Mouse (Mus musculus) heart, adult 9 months (tissue): ENCODE results near the gene Agr2.

Experiments used
- DNase-seq, 2 experiments: peaks; one replicate each; pipeline ENCODE4 v3.0.0; 2022; ENCODE audit warnings: low spot score in 2 of 2

The Agr2 gene

DNA sequence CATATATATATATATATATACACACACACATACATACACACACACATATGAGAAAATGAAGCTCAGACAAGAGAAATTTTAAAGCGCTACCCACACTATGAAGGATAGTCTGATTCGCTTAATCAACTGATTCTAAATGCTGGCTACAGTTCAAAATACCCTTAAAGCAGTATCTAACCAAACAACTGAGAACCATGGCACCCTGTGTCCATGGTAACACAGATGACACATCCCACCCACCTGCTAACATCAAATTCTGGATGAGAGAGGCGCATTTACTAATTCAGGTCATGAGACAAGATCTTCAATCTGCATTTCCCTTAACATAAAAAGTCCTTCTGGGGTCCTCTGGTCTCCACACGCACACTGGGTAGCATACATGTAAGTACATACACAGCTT lies 33.4 kb downstream of the Agr2 start:
- DNase-seq: no peak

DNA sequence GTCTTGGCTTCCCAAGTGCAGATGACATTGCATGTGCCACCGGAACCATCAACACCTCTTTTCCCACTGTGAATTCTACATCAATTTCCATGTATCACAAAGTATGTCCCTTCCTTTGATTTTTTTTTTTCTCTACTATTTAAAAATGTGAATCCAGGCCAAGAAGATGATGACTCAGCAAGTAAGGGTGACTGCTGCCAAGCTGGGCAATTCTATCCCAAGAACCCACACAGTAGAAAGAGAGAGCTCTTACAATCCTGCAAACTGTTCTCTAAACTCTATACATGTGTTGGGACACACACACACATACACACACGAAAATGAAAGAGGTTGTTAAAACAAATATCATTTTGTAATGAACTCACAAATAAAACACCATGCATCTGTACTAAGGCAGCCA lies 34.5 kb downstream of the Agr2 start:
- DNase-seq: no peak

DNA sequence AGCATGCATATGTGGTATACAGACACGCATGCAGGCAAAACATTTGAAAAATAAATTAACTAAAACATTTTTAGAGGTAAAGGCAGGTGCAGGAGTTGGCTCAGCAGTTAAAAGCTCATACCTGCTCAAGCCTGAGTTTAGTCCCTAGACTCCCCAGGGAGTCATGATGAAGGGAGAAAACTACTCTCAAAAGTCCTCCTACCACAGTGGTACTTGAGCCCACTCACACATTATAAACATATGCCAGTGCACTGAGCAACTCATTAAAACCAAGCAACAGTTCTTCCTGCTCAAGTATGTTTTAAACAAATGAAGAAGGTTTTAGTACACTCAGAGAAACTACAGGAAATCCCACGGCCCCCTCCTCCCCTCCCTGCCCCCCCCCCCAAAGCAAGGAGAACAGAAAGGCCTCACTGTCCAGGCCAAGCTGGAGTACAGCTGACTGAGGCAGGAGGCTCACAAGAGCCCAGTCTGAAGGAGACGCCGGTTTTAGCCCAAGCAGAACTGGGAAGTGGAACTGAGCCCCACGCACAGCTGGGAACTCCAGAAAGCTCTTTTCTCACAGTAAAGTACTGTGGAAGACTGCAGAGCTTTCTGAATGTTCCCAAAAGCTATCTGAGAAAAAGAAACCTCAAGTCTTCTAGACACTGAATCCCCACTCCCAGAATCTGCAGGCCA lies 36.4 kb downstream of the Agr2 start:
- DNase-seq: no peak

DNA sequence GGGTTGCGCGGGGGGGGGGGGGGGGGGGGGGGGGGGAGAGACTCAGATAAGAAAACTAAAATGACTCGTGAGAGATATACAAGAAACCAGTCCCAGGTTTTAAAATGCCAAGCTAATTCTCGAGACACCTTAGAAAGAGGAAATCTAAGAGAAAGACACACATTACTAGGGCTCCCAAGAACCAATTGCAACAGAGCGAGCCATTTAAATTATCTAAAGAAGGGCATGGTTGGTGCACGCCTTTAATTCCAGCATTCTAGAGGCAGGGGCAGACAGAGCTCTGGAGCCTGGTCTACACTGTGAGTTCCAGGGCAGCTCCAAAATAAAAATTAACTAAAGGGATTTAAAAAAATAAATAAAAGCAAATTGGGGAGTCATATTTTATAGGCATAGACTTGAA lies 37.0 kb downstream of the Agr2 start:
- DNase-seq: no peak

DNA sequence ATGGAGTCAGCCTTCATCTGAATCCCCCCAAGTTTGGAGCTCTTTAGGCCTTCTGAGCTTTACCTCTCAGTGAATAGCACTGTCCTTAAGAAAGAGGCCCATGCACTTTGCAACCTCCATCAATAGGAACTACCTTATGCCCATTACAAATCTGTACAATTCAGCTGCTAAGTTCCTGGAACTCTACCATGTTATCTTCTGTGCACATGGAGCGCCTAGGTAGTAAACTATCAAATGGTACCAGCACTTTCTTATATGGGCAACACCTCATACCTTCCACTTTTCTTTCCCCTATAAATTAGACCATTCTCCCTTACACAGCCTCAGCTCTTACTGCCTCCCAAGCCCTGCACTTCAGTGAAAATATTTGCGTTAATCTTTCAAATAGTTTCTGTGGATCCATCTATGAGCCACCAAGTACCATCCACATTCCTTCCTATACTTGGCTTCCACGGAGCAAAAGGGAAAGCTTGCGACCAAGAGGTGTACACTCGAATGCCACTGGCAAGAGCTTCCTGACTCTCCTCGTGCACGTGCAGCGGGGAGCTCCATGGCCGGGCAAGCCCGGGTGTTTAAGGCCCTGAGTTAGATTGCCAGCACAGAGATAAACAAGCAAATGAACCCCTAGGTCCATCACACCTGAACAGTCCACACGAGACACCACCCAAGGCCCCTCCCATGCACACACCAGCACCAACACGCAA lies 38.1 kb downstream of the Agr2 start:
- no peak for DNase-seq

DNA sequence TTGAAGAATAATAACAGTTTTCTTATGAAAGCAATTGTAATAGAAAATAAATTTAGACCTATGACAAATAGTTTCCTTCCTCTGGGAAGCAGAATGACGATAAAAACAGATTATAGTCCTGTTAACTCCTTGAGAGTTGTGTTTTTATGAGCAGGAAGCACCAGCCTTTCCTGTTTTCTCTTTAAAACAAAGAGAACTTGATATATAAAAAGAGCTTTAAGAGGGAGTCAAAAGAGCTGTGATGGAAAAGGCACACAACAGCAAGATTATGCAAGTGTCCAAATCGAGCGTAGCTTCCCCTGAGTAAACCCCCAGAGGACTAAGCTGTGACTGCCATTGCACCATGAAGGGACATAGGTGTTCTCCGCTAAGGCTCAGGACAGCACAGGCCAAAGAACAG lies 39.7 kb downstream of the Agr2 start:
- peak; percentile 54 to 85 for DNase-seq

DNA sequence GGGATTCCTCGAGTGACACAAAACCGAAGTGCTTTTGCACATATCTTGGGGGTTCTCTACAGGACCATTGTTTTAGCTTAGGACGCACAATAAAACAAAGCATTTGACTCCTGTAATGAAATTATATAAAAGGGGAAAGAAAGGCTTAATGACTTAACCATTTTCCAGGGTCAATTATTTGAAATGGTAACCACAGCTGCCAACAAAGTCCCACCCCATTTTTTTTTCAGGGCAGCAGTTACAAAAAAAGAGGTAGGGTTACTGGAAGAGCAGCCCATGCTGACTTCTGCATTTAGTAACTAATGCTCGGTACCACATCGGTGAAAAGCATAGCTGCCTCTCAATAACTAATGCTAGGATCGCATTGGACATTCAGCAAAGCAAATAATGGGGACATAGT lies 42.8 kb downstream of the Agr2 start:
- peak in 1 of 2 experiments; percentile 54 for DNase-seq

DNA sequence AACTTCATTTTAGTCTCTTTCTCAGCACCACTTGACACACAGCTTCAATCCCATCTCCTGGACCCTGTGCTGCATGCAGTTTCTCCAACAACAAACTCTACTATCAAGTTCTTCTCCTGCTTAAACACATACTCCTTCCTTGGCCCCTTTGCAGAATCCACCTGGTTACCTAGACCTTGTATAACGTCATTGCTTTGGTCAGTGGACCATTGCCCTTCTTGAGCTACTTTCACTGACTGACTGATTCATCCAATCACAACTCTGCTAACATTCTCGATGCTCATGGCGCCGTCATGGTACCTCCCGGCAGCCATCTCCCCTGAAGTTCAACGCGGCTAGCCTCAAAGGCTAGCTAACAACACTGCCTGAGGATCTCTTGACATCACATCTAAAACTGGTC lies 43.4 kb downstream of the Agr2 start:
- DNase-seq: no peak

DNA sequence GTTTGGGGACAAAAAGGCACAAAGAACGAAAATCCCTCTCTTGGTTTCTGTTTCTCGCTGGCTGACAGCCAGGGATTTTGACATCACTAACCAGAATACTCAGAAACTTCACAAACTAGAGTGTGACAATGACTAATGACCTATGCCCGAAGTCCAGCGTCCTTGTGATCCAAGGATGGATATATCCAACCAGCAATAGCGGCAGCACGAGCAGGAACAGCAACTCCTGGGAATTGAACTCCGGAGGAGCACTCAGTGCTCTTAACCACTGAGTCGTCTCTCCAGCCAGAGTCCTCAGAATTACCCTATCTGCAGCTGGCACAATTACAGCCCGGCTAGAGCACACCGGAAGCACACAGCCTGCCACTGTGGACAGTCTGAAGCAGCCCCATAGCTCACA lies 44.1 kb downstream of the Agr2 start:
- DNase-seq: peak in 1 of 2 experiments; percentile 36

DNA sequence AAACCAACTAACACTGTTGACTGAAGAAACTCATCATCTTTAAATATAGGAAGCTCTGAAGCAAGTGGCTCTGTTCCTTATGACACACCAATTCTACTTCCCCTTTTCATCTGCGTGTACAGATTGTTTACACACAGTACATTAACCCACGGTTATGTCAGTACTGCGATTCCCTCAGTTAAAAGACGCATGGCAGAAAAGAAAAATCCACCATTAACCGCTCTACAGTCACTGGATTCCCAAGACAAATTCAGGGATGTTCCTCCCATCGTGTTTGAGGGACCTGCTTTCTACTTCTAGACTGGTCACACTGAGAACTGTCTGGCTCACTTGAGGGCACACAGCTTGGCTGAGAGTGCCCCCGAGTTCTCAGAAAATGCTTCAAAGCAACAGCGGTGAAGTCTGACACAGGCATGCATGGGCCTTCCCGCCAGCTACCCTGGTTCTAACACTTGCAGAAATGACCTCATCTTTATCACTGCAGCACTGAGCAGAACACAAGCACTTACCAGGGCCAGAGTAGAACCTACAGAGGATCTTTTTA lies 46.9 kb downstream of the Agr2 start:
- DNase-seq: no peak

DNA sequence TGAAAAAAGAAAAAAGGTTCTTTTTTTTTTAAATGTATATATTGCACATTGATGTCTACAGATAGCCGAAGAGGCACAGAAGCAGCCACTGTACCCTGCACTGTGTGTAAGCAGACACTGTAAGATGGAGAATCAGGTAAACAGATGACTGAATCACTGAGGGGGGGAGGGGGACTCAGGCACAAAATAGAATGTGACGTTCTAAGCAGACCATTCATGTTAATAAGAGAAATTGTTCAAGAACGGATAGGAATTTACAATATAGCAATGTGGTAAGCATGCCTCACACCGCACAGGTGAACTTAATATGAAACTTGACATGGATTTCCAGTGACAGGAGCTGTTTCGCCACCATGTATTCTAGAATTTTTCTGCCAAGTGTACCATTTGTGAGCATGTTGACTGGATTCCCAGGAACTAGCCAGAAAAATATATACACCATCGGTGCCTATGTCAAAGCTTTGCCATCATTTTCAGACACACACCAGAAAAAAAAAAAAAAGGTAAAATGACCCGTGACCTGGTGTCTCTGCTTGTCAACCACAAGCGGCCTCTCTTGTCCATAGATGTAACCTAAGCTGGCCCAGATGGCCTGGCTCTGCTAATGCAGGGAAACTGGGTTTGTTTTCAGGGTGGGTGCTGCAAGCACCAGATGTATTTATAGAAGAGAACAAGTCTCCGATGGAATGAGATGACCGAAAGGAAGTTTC lies 48.0 kb downstream of the Agr2 start:
- no peak for DNase-seq

DNA sequence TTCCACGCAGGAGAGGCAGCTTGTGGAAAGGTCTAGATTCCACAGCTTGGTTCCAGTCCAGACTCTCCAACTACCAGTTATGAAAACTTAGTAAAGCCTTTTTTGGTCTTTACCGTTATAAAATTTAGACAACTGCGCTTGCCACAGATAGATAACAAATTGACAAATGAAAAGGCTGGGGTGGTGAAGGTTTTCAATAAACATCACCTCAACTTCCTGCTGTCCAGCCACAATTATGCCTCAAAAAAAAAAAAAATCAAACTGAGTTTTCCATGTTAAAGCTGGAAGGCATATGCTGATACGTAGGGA lies 48.5 kb downstream of the Agr2 start:
- no peak for DNase-seq

DNA sequence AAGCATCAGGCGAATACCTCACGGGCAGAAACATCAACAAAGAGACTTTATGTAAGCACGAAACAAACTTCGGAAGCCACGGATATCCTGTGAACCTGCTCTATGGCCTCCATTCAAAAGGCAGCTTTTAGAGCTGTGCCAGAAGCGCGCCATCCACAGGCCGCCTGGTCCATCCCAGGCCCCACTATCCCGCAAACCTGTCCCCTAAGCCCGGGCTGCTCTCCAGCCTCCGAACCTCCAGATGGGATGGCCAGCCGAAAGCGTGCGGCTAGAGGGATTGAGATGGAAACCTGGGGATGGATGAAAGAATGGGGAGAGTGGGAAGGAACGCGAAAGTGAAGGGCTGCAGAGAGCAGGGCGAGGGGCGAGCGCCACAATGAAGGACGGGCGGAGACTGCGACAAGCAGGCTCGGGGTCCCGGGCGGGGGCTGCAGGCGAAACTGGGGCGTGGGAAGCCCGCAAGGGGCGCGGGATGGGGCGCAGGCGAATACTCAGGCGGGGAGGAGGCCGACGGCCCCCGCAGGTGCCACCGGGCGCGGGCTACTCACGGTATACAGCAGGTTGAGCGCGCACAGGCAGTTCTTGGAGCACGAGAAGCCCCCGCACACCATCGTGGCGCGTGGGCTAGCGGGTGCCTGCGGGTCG lies 49.1 kb downstream of the Agr2 start:
- DNase-seq: peak; percentile 67 to 84

DNA sequence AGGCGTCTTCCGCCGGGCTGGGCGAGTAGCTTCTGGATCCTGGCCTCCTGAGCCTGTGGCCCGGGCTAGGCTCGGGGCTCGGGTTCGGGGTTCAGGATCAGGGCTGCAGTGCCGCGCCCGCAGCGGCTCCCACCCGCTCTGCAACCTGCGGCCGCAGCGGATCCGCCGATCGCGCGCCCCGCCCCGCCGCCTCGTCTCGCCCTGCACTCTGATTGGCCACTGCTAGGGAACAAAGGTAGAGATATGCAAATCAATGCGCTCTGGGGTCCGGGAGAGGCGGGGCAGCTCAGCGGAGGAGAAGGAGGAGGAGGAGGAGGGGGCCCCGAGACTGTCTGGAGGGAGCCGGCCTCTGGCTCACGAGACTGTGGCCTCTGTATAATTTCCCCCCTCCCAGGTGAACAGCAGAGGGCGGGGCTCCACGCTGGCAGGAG lies 49.7 kb downstream of the Agr2 start, which contains the start of gene Tspan13:
Gene Tspan13, minus strand, starts transcription at position 153 of the 431 bp plus-strand sequence.
- DNase-seq: peak; percentile 86 to 91

DNA sequence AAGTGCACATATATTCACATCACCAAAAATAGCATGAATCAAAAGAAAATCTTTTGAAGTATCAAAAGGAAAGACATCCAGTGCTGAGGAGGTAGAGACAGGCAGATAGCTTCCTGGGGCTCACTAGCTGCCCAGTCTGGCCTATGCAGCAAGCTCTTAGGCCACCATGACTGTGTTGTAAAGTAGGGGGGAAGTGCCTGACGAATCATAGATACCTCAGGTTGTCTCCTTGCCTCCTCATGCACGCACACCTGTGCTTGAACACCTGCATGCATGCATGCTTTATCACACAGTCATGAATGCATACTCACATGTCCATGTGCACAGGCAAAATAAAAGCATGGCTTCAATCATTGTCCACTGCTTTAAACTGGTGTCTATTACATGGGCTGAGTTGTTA lies 52.0 kb downstream of the Agr2 start:
- DNase-seq: no peak

DNA sequence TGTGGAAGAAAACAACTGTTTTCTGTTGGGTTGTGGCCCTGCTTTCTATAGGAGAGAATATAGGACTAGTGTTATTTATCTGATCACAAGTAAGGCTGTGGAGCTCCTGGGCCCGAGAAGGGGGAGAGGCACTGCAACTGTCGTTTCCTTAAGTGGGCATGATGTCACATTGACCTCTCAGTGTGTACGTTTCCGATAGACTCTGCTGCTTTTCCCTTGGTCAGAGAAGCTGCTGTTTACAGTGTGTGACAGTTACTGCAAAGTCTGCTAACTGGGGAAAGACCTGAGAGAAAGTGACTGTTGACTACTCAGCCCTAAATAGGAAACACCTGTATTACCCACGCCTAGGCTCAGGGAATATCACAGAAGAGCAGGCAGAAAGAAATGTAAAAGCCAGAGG lies 53.5 kb downstream of the Agr2 start:
- DNase-seq: no peak

DNA sequence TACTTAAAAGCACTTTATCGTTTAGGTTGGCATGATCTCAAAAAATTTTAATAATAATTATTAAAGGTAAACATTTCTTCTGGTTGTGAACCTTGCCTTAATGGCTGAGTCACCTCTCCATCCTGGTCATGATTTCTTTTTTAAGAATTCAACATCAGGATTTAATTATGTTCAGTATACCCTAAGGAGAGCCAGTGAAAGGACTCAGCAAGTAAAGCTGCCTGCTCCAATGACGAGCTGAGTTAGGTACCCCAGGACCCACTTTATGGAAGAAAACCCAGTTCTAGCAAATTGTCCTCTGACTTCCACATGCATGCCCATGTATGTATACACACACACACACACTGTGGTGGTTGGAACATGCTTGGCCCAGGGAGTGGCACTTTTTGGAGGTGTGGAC lies 54.9 kb downstream of the Agr2 start:
- no peak for DNase-seq

DNA sequence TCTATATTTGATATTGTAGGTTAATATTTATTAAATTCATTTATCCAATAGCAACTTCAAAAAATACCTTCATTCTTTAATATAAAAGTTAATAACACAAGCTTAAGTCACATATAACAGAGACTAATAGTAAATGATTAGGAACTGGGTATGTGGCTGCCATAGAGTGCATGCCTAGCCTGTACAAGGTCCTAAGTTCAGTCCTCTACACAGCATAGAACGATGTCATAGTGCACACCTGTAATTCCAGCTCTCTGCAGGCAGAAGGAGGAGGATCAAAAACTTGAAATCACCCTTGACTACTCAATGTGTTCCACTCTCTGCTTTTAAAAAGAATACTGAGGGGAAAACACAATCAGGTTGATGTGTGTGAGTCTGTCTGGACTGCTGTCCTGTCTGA lies 57.6 kb downstream of the Agr2 start:
- no peak for DNase-seq
